Mouse (Mus musculus) myocyte (in vitro differentiated cells): Measurements from ENCODE around the gene Madd. TPM values are rescaled to one million over a fixed set of nuclear protein-coding genes. Genes with fewer than 3 reads are reported as not detected.

Experiments used
- H3K27me3 ChIP-seq: one replicate; pipeline ENCODE4 v1.6.1; 2011; ENCODE audit not compliant: control insufficient read depth, insufficient read depth, insufficient read length
- H3K36me3 ChIP-seq: one replicate; pipeline ENCODE4 v1.6.1; 2011; ENCODE audit not compliant: control insufficient read depth, insufficient read depth
- H3K4me2 ChIP-seq: one replicate; pipeline ENCODE4 v1.6.1; 2011; ENCODE audit warnings: low read depth, control low read depth
- H3K4me3 ChIP-seq: one replicate; pipeline ENCODE4 v1.5.1; 2011; ENCODE audit warnings: mild to moderate bottlenecking, control low read depth, moderate library complexity
- H3K79me2 ChIP-seq: one replicate; pipeline ENCODE4 v1.6.1; 2011; ENCODE audit not compliant: control insufficient read depth, insufficient read depth
- H3ac ChIP-seq: one replicate; pipeline ENCODE4 v1.6.1; 2011; ENCODE audit not compliant: control insufficient read depth, insufficient read length
- CEBPB ChIP-seq: IDR thresholded peaks from 2 replicates; pipeline ENCODE4 v1.6.1; 2011; ENCODE audit warnings: mild to moderate bottlenecking, moderate library complexity; ENCODE audit not compliant: poor library complexity, insufficient read depth, severe bottlenecking
- E2F4 ChIP-seq: IDR thresholded peaks from one replicate; pipeline ENCODE4 v1.6.1; 2011; ENCODE audit warnings: mild to moderate bottlenecking, control low read depth, moderate library complexity; ENCODE audit not compliant: insufficient read depth
- MAX ChIP-seq: IDR thresholded peaks from one replicate; pipeline ENCODE4 v1.6.1; 2011; ENCODE audit warnings: low read depth, mild to moderate bottlenecking, control low read depth
- MYOD1 ChIP-seq, 3 experiments: IDR thresholded peaks; one replicate each; pipeline ENCODE4 v1.6.1; 2011; ENCODE audit warnings: control low read depth in 2 of 3, low read depth in 2 of 3, mild to moderate bottlenecking in 2 of 3, moderate library complexity in 1 of 3; ENCODE audit not compliant: insufficient read length in 2 of 3, control insufficient read depth in 1 of 3
- MYOG ChIP-seq, 3 experiments: IDR thresholded peaks; one replicate each; pipeline ENCODE4 v1.6.1; 2011; ENCODE audit warnings: control low read depth in 2 of 3, low read depth in 2 of 3, mild to moderate bottlenecking in 2 of 3; ENCODE audit not compliant: insufficient read length in 2 of 3, control insufficient read depth in 1 of 3, insufficient read depth in 1 of 3
- POLR2A ChIP-seq: IDR thresholded peaks from one replicate; pipeline ENCODE4 v1.6.1; 2011; ENCODE audit warnings: low read depth, mild to moderate bottlenecking, control low read depth, moderate library complexity; ENCODE audit not compliant: insufficient read length
- POLR2AphosphoS2 ChIP-seq: IDR thresholded peaks from one replicate; pipeline ENCODE4 v1.6.1; 2011; ENCODE audit warnings: low read depth, control low read depth; ENCODE audit not compliant: insufficient read length
- REST ChIP-seq: IDR thresholded peaks from one replicate; pipeline ENCODE4 v1.6.1; 2011; ENCODE audit warnings: mild to moderate bottlenecking, control low read depth, moderate library complexity; ENCODE audit not compliant: insufficient read depth, insufficient read length
- SRF ChIP-seq: IDR thresholded peaks from one replicate; pipeline ENCODE4 v1.6.1; 2011; ENCODE audit warnings: low read depth; ENCODE audit not compliant: control insufficient read depth, insufficient read length
- TCF12 ChIP-seq: IDR thresholded peaks from one replicate; pipeline ENCODE4 v1.6.1; 2011; ENCODE audit warnings: mild to moderate bottlenecking, control low read depth; ENCODE audit not compliant: poor library complexity, insufficient read depth, severe bottlenecking
- TCF3 ChIP-seq: IDR thresholded peaks from one replicate; pipeline ENCODE4 v1.6.1; 2011; ENCODE audit warnings: low read depth, control low read depth; ENCODE audit not compliant: insufficient read length
- USF1 ChIP-seq: IDR thresholded peaks from one replicate; pipeline ENCODE4 v1.6.1; 2011; ENCODE audit warnings: low read depth, mild to moderate bottlenecking, control low read depth, moderate library complexity
- polyA plus RNA-seq: library from polyadenylated mRNA; unstranded; fragments of >200 nt; fragmentation: generic; extraction: Trizol; gene quantifications from one replicate; pipeline ENCODE4 v1.2.1, GENCODE M21; 2012; ENCODE audit warnings: missing spikeins

Madd gene
- polyA plus RNA-seq, 1 experiment = 10.2 TPM

GRCm38 (mm10) chr2:91198888-91199287, 15.3 kb upstream of the Madd start:
- TF ChIP-seq MYOD1 (IDR thresholded peaks at IDR 0.05; ENCODE audit: control insufficient read depth in 1 of 3, insufficient read length in 2 of 3, low read depth in 2 of 3) (no peak), REST (no peak), MAX (no peak), POLR2A (no peak)
- H3K36me3 ChIP-seq = no peaks in the 10 kb centered on the region
- no peak overlapping the region for H3ac ChIP-seq
- no peaks in the 10 kb centered on the region for H3K27me3 ChIP-seq
- no peaks in the 10 kb centered on the region for H3K79me2 ChIP-seq
- no peak overlapping the region for H3K4me3 ChIP-seq
- H3K4me2 ChIP-seq = no peak overlapping the region

- Histone ChIP-seq H3K4me3 (no peak overlapping the region), H3K4me2 (no peak overlapping the region), H3ac (no peak overlapping the region), H3K27me3 (no peaks in the 10 kb centered on the region), H3K79me2 (no peaks in the 10 kb centered on the region), H3K36me3 (no peaks in the 10 kb centered on the region)
- TF ChIP-seq MYOG (IDR thresholded peaks at IDR 0.05; ENCODE audit: control insufficient read depth in 1 of 3, insufficient read depth in 1 of 3, insufficient read length in 2 of 3, low read depth in 2 of 3) = no peak
- TF ChIP-seq POLR2A = no peak
- no peak for TF ChIP-seq TCF3
Observed at GRCm38 (mm10) chr2:91196577-91197001, 13.0 kb upstream of the Madd start.

- Histone ChIP-seq H3ac (no peak overlapping the region), H3K79me2 (no peaks in the 10 kb centered on the region), H3K4me2 (no peak overlapping the region), H3K4me3 (no peak overlapping the region), H3K27me3 (no peaks in the 10 kb centered on the region), H3K36me3 (no peaks in the 10 kb centered on the region)
- TF ChIP-seq USF1 = no peak
- TF ChIP-seq TCF12 = no peak
- TF ChIP-seq CEBPB = no peak
- no peak for TF ChIP-seq MYOG (IDR thresholded peaks at IDR 0.05; ENCODE audit: control insufficient read depth in 1 of 3, insufficient read depth in 1 of 3, insufficient read length in 2 of 3, low read depth in 2 of 3)
- TF ChIP-seq POLR2A = no peak
- TF ChIP-seq SRF = no peak
- no peak for TF ChIP-seq REST
- no peak for TF ChIP-seq E2F4
- no peak for TF ChIP-seq TCF3
- TF ChIP-seq MAX = no peak
- TF ChIP-seq POLR2AphosphoS2 = no peak
- no peak for TF ChIP-seq MYOD1 (IDR thresholded peaks at IDR 0.05; ENCODE audit: control insufficient read depth in 1 of 3, insufficient read length in 2 of 3, low read depth in 2 of 3)
Observed at GRCm38 (mm10) chr2:91194624-91195332, 11.1 kb upstream of the Madd start.

GRCm38 (mm10) chr2:91190501-91190900, 6.9 kb upstream of the Madd start:
- TF ChIP-seq SRF = no peak
- no peak for TF ChIP-seq POLR2A
- no peak for TF ChIP-seq REST
- TF ChIP-seq MYOG (IDR thresholded peaks at IDR 0.05; ENCODE audit: control insufficient read depth in 1 of 3, insufficient read depth in 1 of 3, insufficient read length in 2 of 3, low read depth in 2 of 3) = no peak
- Histone ChIP-seq H3K27me3 (no peaks in the 10 kb centered on the region), H3K79me2 (no peaks in the 10 kb centered on the region), H3K4me2 (no peak overlapping the region), H3ac (no peak overlapping the region), H3K4me3 (no peak overlapping the region), H3K36me3 (no peaks in the 10 kb centered on the region)

- Histone ChIP-seq H3K79me2 (no peaks in the 10 kb centered on the region), H3K4me3 (no peak overlapping the region), H3K36me3 (no peaks in the 10 kb centered on the region), H3K27me3 (no peaks in the 10 kb centered on the region), H3ac (no peak overlapping the region), H3K4me2 (peak overlapping the region; percentile 53)
- TF ChIP-seq CEBPB = no peak
- TF ChIP-seq MAX = no peak
- no peak for TF ChIP-seq SRF
- TF ChIP-seq MYOG (IDR thresholded peaks at IDR 0.05; ENCODE audit: control insufficient read depth in 1 of 3, insufficient read depth in 1 of 3, insufficient read length in 2 of 3, low read depth in 2 of 3) = no peak
- TF ChIP-seq USF1 = no peak
- peak in 1 of 3 experiments; percentile 15 for TF ChIP-seq MYOD1 (IDR thresholded peaks at IDR 0.05; ENCODE audit: control insufficient read depth in 1 of 3, insufficient read length in 2 of 3, low read depth in 2 of 3)
Observed at GRCm38 (mm10) chr2:91187431-91187830, 3.8 kb upstream of the Madd start.

- no peak overlapping the region for H3K4me2 ChIP-seq
- H3K79me2 ChIP-seq = peaks cover 6% of the 10 kb centered on the region
- no peaks in the 10 kb centered on the region for H3K27me3 ChIP-seq
- no peak overlapping the region for H3ac ChIP-seq
- H3K4me3 ChIP-seq = no peak overlapping the region
- TF ChIP-seq MYOG (IDR thresholded peaks at IDR 0.05; ENCODE audit: control insufficient read depth in 1 of 3, insufficient read depth in 1 of 3, insufficient read length in 2 of 3, low read depth in 2 of 3) (no peak), USF1 (no peak), REST (no peak), MAX (no peak), TCF3 (no peak), CEBPB (no peak), POLR2A (no peak), TCF12 (no peak), POLR2AphosphoS2 (no peak), E2F4 (no peak), MYOD1 (IDR thresholded peaks at IDR 0.05; ENCODE audit: control insufficient read depth in 1 of 3, insufficient read length in 2 of 3, low read depth in 2 of 3) (no peak), SRF (no peak)
- no peaks in the 10 kb centered on the region for H3K36me3 ChIP-seq
Observed at GRCm38 (mm10) chr2:91186208-91186607, 2.6 kb upstream of the Madd start.
